Mouse (Mus musculus): ENCODE measurements around the gene Npcd.

DNA sequence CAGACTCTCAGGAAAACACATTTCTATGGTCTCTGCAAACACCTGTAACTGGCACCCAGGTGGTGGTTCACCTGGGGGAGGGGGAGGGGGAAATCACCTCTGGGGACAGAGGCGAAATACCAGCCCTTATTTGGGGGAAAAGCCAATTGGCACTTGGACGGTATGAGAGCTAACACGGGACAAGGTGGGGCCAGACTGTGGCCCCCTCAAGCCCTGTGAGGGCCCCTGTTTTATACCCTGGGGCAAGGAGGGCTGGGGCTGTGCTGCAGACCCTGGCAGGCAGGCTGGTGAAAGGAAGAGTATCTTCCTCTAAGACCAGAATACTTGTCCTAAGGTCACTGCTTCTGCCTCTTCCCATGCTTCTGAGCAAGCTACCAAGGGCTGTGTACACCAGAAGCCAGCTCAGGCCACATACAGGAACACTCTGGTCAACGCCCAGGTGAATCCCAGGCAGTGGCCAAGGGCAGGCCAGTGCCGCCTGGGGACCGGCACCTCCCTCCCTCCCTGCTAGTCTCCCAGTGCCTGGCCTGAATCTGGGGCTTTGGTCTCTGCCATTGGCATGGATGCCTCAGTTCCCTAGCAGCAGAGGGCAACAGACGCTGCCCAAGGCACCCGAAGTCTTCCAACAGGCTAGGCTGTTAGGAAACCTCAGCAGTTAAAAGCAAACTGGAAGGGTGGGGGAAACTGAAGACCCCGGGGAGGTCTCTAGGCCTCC, 7.7 kb downstream of the Npcd start:
- TF ChIP-seq CTCF (IDR thresholded peaks at IDR 0.05; ENCODE audit: extremely low read depth, insufficient read length, insufficient replicate concordance, low read depth, low read length), result no peak
- TF ChIP-seq POLR2A (IDR thresholded peaks at IDR 0.05; ENCODE audit: low read depth, low read length), result no peak
